Mouse (Mus musculus): Measurements from ENCODE around the gene Naif1.

The Naif1 gene

GRCm38 (mm10) chr2:32427720-32428119 lies 22.5 kb upstream of the Naif1 start:
- no peak for DNase-seq (ENCODE audit: low read depth)

GRCm38 (mm10) chr2:32428262-32428722 lies 22.0 kb upstream of the Naif1 start:
- no peak for DNase-seq (ENCODE audit: low read depth)

- DNase-seq (ENCODE audit: low read depth): no peak
These were observed 20.9 kb upstream of the Naif1 start for GRCm38 (mm10) chr2:32429215-32429891.

GRCm38 (mm10) chr2:32430701-32431676 lies 19.3 kb upstream of the Naif1 start:
- DNase-seq (ENCODE audit: low read depth): peak; percentile 79

- DNase-seq (ENCODE audit: low read depth): peak; percentile 83
These were observed 13.4 kb upstream of the Naif1 start for GRCm38 (mm10) chr2:32436686-32437372.

GRCm38 (mm10) chr2:32437612-32438166 lies 12.6 kb upstream of the Naif1 start:
- no peak for DNase-seq (ENCODE audit: low read depth)

GRCm38 (mm10) chr2:32438733-32439132 lies 11.5 kb upstream of the Naif1 start:
- no peak for DNase-seq (ENCODE audit: low read depth)

GRCm38 (mm10) chr2:32439177-32439576 lies 11.1 kb upstream of the Naif1 start:
- DNase-seq (ENCODE audit: low read depth): no peak

GRCm38 (mm10) chr2:32440164-32440563 lies 10.1 kb upstream of the Naif1 start:
- no peak for DNase-seq (ENCODE audit: low read depth)

- no peak for DNase-seq (ENCODE audit: low read depth)
These were observed 9.6 kb upstream of the Naif1 start for GRCm38 (mm10) chr2:32440632-32441031.

GRCm38 (mm10) chr2:32441550-32441949 lies 8.7 kb upstream of the Naif1 start:
- DNase-seq (ENCODE audit: low read depth): no peak

GRCm38 (mm10) chr2:32445535-32445934 lies 4.7 kb upstream of the Naif1 start:
- no peak for DNase-seq (ENCODE audit: low read depth)

- DNase-seq (ENCODE audit: low read depth): no peak
These were observed 2.9 kb upstream of the Naif1 start for GRCm38 (mm10) chr2:32447264-32447936.

- no peak for DNase-seq (ENCODE audit: low read depth)
These were observed 1.8 kb upstream of the Naif1 start for GRCm38 (mm10) chr2:32448480-32448879.

GRCm38 (mm10) chr2:32450881-32451844 lies 906 bp downstream of the Naif1 start, which contains the start of gene Slc25a25:
Slc25a25 (minus strand) TSS chr2:32451445.
- DNase-seq (ENCODE audit: low read depth): peak; percentile 86

- peak; percentile 97 for DNase-seq (ENCODE audit: low read depth)
These were observed 1.7 kb downstream of the Naif1 start for GRCm38 (mm10) chr2:32451870-32452372.

- no peak for DNase-seq (ENCODE audit: low read depth)
These were observed 2.2 kb downstream of the Naif1 start for GRCm38 (mm10) chr2:32452441-32452971.

GRCm38 (mm10) chr2:32453641-32454303 lies 3.5 kb downstream of the Naif1 start:
- no peak for DNase-seq (ENCODE audit: low read depth)

- DNase-seq (ENCODE audit: low read depth): no peak
These were observed 4.4 kb downstream of the Naif1 start for GRCm38 (mm10) chr2:32454633-32455032.

All from fibroblast of lung, adult 2 months (primary cell).